Mouse (Mus musculus) ES-E14 (cell line): ENCODE data around the gene Fam222a.

Experiments
- CHD2 ChIP-seq: IDR thresholded peaks from 2 replicates; pipeline ENCODE4 v1.6.1; 2014; ENCODE audit warnings: mild to moderate bottlenecking, low read depth, low read length, inconsistent platforms
- HCFC1 ChIP-seq: IDR thresholded peaks from 2 replicates; pipeline ENCODE4 v1.6.1; 2012; ENCODE audit warnings: low read length, inconsistent platforms, borderline replicate concordance; ENCODE audit not compliant: insufficient read depth
- MAFK ChIP-seq: IDR thresholded peaks from 2 replicates; pipeline ENCODE4 v1.6.1; 2014; ENCODE audit warnings: mild to moderate bottlenecking, low read depth, low read length, inconsistent platforms; ENCODE audit not compliant: insufficient read depth
- ZC3H11A ChIP-seq: IDR thresholded peaks from 2 replicates; pipeline ENCODE4 v1.6.1; 2012; ENCODE audit warnings: low read depth, mild to moderate bottlenecking, inconsistent platforms, low read length, borderline replicate concordance
- ZNF384 ChIP-seq: IDR thresholded peaks from 2 replicates; pipeline ENCODE4 v1.6.1; 2012; ENCODE audit warnings: low read depth, low read length, inconsistent platforms

DNA sequence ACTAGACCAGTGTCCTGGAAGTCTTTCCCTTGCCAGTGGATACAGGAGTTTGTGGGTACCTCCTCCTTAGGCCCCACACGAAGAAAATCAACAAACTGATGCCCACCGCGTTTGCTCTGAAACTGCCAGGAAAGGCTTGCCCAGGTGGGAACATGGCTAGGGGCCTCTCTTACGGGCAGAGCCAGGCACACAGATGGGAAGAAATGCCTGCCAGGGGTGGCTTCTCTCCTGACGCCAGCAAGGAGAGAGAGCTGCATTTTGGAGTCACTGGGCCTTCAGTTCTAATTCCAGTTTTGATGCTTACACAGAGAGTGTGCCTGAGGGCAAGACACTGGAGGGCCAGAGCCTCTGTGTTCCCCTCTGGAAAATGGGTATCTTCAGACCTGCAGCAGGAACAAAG, 78.1 kb downstream of the Fam222a start:
- TF ChIP-seq MAFK (no peak), CHD2 (no peak), ZNF384 (no peak), HCFC1 (no peak), ZC3H11A (no peak)
